Mouse (Mus musculus) midbrain, embryonic 15.5 days (tissue): Measurements from ENCODE around the gene Gm3424. TPM values are rescaled to one million over a fixed set of nuclear protein-coding genes. Genes with fewer than 3 reads are reported as not detected.
"Not testable (repeated sequence)": the region's sequence is repeated elsewhere in the genome, so short reads cannot be mapped to it uniquely, and the experiment has no call there.

ENCODE experiments used
- ATAC-seq: fragments of 200-750 bp; cut with Nextera tagmentation; replicated peaks from 2 replicates; pipeline ENCODE4 v1.8.0; 2017; ENCODE audit warnings: moderate TSS enrichment
- H3K27ac ChIP-seq: fragments of 300-500 bp; sonication (generic); 2 replicates; pipeline ENCODE4 v1.5.1; 2015; ENCODE audit warnings: mild to moderate bottlenecking, inconsistent platforms
- H3K27me3 ChIP-seq: fragments of 300-500 bp; sonication (generic); replicated peaks from 2 replicates; pipeline ENCODE4 v1.6.1; 2015; ENCODE audit warnings: inconsistent platforms
- H3K36me3 ChIP-seq: fragments of 300-500 bp; sonication (generic); replicated peaks from 2 replicates; pipeline ENCODE4 v1.6.1; 2015; ENCODE audit warnings: inconsistent platforms
- H3K4me1 ChIP-seq: fragments of 300-500 bp; sonication (generic); 2 replicates; pipeline ENCODE4 v1.6.1; 2015; ENCODE audit warnings: inconsistent platforms
- H3K4me2 ChIP-seq: fragments of 300-500 bp; sonication (generic); 2 replicates; pipeline ENCODE4 v1.6.1; 2015; ENCODE audit warnings: inconsistent platforms, mild to moderate bottlenecking, moderate library complexity
- H3K4me3 ChIP-seq: fragments of 300-500 bp; sonication (generic); 2 replicates; pipeline ENCODE4 v1.5.1; 2015; ENCODE audit warnings: mild to moderate bottlenecking, inconsistent platforms
- H3K9ac ChIP-seq: fragments of 300-500 bp; sonication (generic); 2 replicates; pipeline ENCODE4 v1.6.1; 2015; ENCODE audit warnings: mild to moderate bottlenecking, inconsistent platforms
- H3K9me3 ChIP-seq: fragments of 300-500 bp; sonication (generic); 2 replicates; pipeline ENCODE4 v1.6.1; 2016; ENCODE audit warnings: inconsistent platforms
- WGBS: fragments of 180-500 bp; shearing (Covaris S2); methylation state at CpG from one replicate; pipeline ENCODE4 v1.1.7; 2015; ENCODE audit warnings: mixed read lengths; 5-methylcytosine and 5-hydroxymethylcytosine counted together
- polyA plus RNA-seq: library from polyadenylated mRNA; unstranded; fragments of >200 nt; fragmentation: Nextera tagmentation; extraction: Ambion mirVana; gene quantifications from 2 replicates; pipeline ENCODE4 v1.2.1, GENCODE M21; 2015

Gene Gm3424
- not detected in 2 replicates for polyA plus RNA-seq

DNA sequence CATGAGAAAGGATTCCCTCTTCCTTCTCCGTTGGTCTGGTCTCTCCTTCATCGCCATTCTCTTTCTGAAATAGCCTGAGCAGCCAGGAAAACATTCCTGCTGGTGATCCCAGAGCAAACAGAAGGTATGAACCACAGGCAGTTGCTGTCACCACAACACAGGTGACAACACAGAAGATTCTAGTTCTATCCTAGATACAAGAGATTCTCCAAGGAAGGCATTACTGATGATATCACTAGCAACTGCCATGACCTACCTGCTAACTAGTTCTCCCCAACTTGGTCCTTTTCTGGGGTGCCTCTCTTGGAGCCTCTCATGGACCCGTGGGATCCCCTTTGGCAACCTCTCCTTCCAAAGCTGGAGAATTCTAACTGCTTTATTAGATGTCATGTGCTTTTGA is at the start of gene Gm3424:
TSS of gene Gm3424 (minus strand) at position 101 of the 400 bp plus-strand sequence.
- ATAC-seq, H3K4me1 ChIP-seq, H3K9ac ChIP-seq, H3K4me2 ChIP-seq, H3K4me3 ChIP-seq, H3K36me3 ChIP-seq, H3K27ac ChIP-seq, H3K9me3 ChIP-seq, H3K27me3 ChIP-seq: not testable (repeated sequence)
- WGBS, result no CpG with 5 or more reads among the region's 3 CpGs

DNA sequence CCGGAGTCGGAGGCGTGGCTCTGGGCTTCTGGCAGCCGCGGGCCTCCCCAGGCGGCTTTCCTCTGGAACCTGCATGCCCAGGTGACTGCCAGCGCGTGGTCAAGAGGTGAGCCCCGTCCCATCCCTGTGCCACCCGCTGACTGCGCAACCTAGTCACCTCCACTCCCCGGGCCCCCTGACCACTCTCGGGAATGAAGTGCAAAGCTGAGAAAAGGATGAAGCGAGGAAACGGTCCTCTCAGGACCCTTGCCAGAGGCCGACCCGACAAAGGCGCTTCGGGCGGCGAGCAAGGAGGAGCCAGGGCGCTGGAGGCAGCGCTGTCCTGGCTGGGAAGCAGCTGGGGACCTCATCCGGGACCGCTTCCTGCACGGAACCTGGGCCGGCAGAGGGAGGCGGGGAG is 49.7 kb upstream of the Gm3424 start:
- not testable (repeated sequence) for H3K27me3 ChIP-seq, H3K4me1 ChIP-seq, H3K27ac ChIP-seq, H3K36me3 ChIP-seq, ATAC-seq, H3K9me3 ChIP-seq
- peak overlapping the region; percentile 51 for H3K4me3 ChIP-seq
- WGBS, result under 1% methylated on average over 26 of the region's 28 CpGs
- peak overlapping the region; percentile 60 for H3K9ac ChIP-seq
- H3K4me2 ChIP-seq, result peak overlapping the region; percentile 86

DNA sequence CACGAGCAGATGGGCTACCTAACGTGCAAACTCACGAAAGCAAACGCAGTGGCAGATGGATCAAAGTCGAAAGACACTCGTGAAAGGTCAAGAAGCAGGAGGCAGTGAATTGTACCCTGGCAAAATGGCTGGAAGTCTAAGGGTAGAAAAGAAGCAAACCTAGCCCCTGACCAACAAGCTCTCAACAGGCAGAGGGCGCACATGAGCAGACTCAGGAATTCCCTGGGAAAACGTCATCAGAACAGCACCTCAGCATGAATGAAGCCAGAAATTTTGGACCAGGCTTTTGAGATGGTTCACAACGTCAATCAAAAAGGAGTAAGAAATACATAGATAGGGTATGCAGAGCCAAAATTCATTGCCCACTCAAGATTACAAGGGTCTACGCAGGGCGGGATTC is 49.0 kb upstream of the Gm3424 start:
- not testable (repeated sequence) for H3K27ac ChIP-seq, H3K9me3 ChIP-seq, H3K36me3 ChIP-seq, H3K27me3 ChIP-seq, H3K9ac ChIP-seq, ATAC-seq, H3K4me1 ChIP-seq
- Histone ChIP-seq H3K4me2 (peak overlapping the region; percentile 32; the same call in 1 of the 2 replicates), H3K4me3 (0 out of 2 replicates have a peak overlapping the region, but pooled peaks have one; percentile 18)
- WGBS, result 10% methylated on average over 7 of the region's 11 CpGs

DNA sequence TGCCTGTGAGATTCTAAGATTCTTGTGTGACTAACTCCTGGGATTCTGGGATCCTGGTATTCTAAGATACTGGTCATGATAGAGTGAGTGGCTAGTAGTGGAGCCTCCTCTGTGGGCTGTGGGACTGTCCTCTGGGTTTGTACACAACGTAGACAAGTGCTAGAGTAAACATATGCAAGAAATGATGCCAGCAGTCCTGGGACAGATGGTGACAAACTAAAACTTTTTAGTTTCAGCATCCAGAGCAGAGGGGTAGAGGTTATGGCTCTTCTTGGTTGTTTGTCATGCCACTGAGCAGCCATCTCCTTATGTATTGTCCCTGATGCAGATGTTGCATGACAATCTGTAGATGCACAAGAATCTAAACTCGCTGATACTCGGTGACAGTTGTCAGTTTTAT is 25.8 kb upstream of the Gm3424 start:
- H3K4me1 ChIP-seq, H3K27me3 ChIP-seq, H3K9me3 ChIP-seq, ATAC-seq, H3K36me3 ChIP-seq, H3K4me2 ChIP-seq, H3K9ac ChIP-seq, H3K27ac ChIP-seq, H3K4me3 ChIP-seq: not testable (repeated sequence)
- WGBS, result 81% methylated on average over 3 of the region's 3 CpGs

DNA sequence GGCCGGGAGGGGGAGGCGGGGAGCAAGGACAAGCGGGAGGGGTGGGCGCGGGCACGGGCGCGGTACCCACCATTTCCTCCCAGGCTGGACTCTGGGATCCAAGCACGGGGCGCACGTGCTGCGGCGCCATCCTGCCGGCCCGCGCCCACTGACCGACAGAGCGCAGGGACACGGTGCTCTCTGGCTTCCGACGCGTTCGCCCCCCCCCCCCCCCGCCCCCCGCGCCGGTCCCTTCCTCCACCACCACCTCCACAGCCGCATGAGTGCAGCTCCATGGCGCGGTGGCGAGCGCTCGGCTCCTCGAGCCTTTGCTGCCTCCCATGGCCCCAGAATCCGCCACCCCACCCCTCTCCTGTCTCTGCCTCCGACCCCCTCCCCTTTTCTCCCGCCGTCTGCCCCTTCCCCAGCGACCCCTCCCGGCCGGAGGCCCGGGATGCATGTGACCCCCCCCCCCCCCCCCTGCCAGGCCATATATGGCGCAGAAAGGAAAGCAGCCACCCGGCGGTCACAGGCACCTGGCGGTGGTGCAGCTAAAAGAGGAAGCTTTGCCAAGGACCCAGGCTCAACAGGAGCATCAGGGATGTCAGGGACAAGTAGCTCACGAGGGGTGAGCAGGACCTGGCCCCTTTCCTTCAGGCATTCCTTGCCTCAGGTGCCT is 17.3 kb downstream of the Gm3424 start:
- ATAC-seq, result peak; percentile 88
- H3K9me3 ChIP-seq, H3K9ac ChIP-seq, H3K4me2 ChIP-seq, H3K27me3 ChIP-seq, H3K36me3 ChIP-seq, H3K4me1 ChIP-seq, H3K27ac ChIP-seq, H3K4me3 ChIP-seq: not testable (repeated sequence)
- no CpG with 5 or more reads among the region's 47 CpGs for WGBS

DNA sequence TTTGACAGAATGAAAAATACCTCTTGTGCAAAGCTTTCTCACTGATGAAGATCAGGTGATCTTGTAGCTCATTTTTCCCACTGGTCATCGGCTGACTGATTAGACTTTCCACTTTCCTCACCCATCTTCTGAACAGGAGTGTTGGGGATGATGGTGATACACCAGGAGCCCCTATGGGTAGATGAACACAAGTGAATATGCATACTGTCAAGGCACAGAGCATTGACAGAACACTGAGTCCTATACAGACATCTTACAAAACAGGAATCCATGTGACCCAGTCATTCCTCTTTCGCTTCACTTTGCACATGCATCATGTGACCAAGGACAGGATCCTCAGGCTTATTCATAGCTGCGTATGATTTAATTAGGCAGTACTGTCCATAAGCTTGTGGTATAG is 22.2 kb downstream of the Gm3424 start, which contains the start of gene Gm3383:
TSS of gene Gm3383 (minus strand) at position 101 of the 400 bp plus-strand sequence.
- not testable (repeated sequence) for ATAC-seq

More for the DNA sequence above, 22.2 kb downstream of the Gm3424 start, which contains the start of gene Gm3383:
- H3K4me2 ChIP-seq, H3K4me3 ChIP-seq, H3K36me3 ChIP-seq, H3K27me3 ChIP-seq, H3K9me3 ChIP-seq, H3K27ac ChIP-seq, H3K4me1 ChIP-seq, H3K9ac ChIP-seq: not testable (repeated sequence)
- WGBS, result no CpG with 5 or more reads among the region's 3 CpGs

Other genes with a start within 250 kb of the Gm3424 start
- gene Gm8265, start 197.3 kb downstream of the Gm3424 start, polyA plus RNA-seq, result not detected in 2 replicates
- gene Gm9603, start 142.9 kb downstream of the Gm3424 start, polyA plus RNA-seq, result not detected in 2 replicates
- gene Gm3373, start 88.8 kb downstream of the Gm3424 start, polyA plus RNA-seq, result 1.7 TPM in 1 of 2 replicates, not detected in the other
- 3.2 and 3.5 TPM in 2 replicates for gene Gm3383, start 22.3 kb downstream of the Gm3424 start, polyA plus RNA-seq
- 1.5 and 2.0 TPM in 2 replicates for gene Gm8237, start 50.1 kb upstream of the Gm3424 start, polyA plus RNA-seq
- 3.9 and 4.0 TPM in 2 replicates for gene Gm3248, start 131.4 kb upstream of the Gm3424 start, polyA plus RNA-seq
- not detected in 2 replicates for gene Gm3453, start 148.8 kb upstream of the Gm3424 start, polyA plus RNA-seq
- gene Gm6337, start 227.9 kb upstream of the Gm3424 start, polyA plus RNA-seq, result not detected in 2 replicates